Mouse (Mus musculus) embryonic facial prominence, embryonic 11.5 days (tissue): ENCODE data around the gene Cacna2d4. TPM values are rescaled to one million over a fixed set of nuclear protein-coding genes. Genes with fewer than 3 reads are reported as not detected.
A peak's percentile ranks its signal among the peaks of the same experiment; 100 is the strongest.

ENCODE experiments used
- ATAC-seq: fragments of 200-750 bp; cut with Nextera tagmentation; replicated peaks from 2 replicates; pipeline ENCODE4 v1.8.0; 2017; ENCODE audit warnings: low read depth; ENCODE audit not compliant: insufficient number of reproducible peaks, low FRiP score, low TSS enrichment
- DNase-seq: peaks from one replicate; pipeline ENCODE4 v3.0.0-alpha.2; 2015; ENCODE audit warnings: low spot score
- H3K27ac ChIP-seq: fragments of 300-500 bp; sonication (generic); replicated peaks from 2 replicates; pipeline ENCODE4 v1.5.1; 2014; ENCODE audit warnings: mild to moderate bottlenecking, low read depth, low read length, control low read depth
- H3K27me3 ChIP-seq: fragments of 300-500 bp; sonication (generic); 2 replicates; pipeline ENCODE4 v1.6.1; 2014; ENCODE audit warnings: mild to moderate bottlenecking, low read length, moderate library complexity, mixed read lengths; ENCODE audit not compliant: control insufficient read depth, insufficient read depth
- H3K36me3 ChIP-seq: fragments of 300-500 bp; sonication (generic); replicated peaks from 2 replicates; pipeline ENCODE4 v1.6.1; 2014; ENCODE audit warnings: low read depth, mild to moderate bottlenecking, low read length, moderate library complexity, mixed read lengths; ENCODE audit not compliant: control insufficient read depth, insufficient read depth
- H3K4me1 ChIP-seq: fragments of 300-500 bp; sonication (generic); 2 replicates; pipeline ENCODE4 v1.6.1; 2014; ENCODE audit warnings: low read length, mixed read lengths; ENCODE audit not compliant: control insufficient read depth, insufficient read depth
- H3K4me2 ChIP-seq: fragments of 300-500 bp; sonication (generic); 2 replicates; pipeline ENCODE4 v1.6.1; 2014; ENCODE audit warnings: low read depth, mild to moderate bottlenecking, control low read depth, low read length, moderate library complexity
- H3K4me3 ChIP-seq: fragments of 300-500 bp; sonication (generic); 2 replicates; pipeline ENCODE4 v1.5.1; 2014; ENCODE audit warnings: low read depth, low read length, control low read depth
- H3K9ac ChIP-seq: fragments of 300-500 bp; sonication (generic); replicated peaks from 2 replicates; pipeline ENCODE4 v1.6.1; 2014; ENCODE audit warnings: mild to moderate bottlenecking, control low read depth, low read length
- H3K9me3 ChIP-seq: fragments of 300-500 bp; sonication (generic); replicated peaks from 2 replicates; pipeline ENCODE4 v1.6.1; 2016; ENCODE audit warnings: mild to moderate bottlenecking, low read length, inconsistent platforms, mixed read lengths; ENCODE audit not compliant: control insufficient read depth
- WGBS: fragments of 180-500 bp; shearing (Covaris S2); extraction: QIAGEN DNeasy Blood & Tissue Kit; methylation state at CpG from one replicate; pipeline ENCODE4 v1.1.7; 2014; 5-methylcytosine and 5-hydroxymethylcytosine counted together
- polyA plus RNA-seq: library from polyadenylated mRNA; unstranded; fragments of >200 nt; fragmentation: Nextera tagmentation; extraction: Ambion mirVana; gene quantifications from 2 replicates; pipeline ENCODE4 v1.2.1, GENCODE M21; 2014

The Cacna2d4 gene
- polyA plus RNA-seq, 1 experiment from 2014 or later = not detected

- ATAC-seq (no peak), DNase-seq (no peak)
- Histone ChIP-seq H3K4me3 (no peak overlapping the region), H3K4me2 (peak overlapping the region; percentile 53; the same call in 1 of the 2 replicates), H3K27me3 (peaks cover 32% of the 10 kb centered on the region), H3K4me1 (no peaks in the 10 kb centered on the region; the same call in 1 of the 2 replicates), H3K36me3 (no peaks in the 10 kb centered on the region), H3K9me3 (no peaks in the 10 kb centered on the region), H3K27ac (no peak overlapping the region), H3K9ac (no peak overlapping the region)
- WGBS = 14% methylated on average over 6 of the region's 6 CpGs
Observed at GRCm38 (mm10) chr6:119329936-119330335, 93.6 kb downstream of the Cacna2d4 start.

- Histone ChIP-seq H3K9me3 (no peaks in the 10 kb centered on the region), H3K4me3 (peak within 1 kb of the TSS; percentile 29), H3K27ac (no peak within 1 kb of the TSS), H3K27me3 (peaks cover 32% of the 10 kb centered on the region), H3K36me3 (no peaks in the 10 kb centered on the region), H3K4me2 (peak within 1 kb of the TSS; percentile 53), H3K9ac (no peak within 1 kb of the TSS), H3K4me1 (no peaks in the 10 kb centered on the region; the same call in 1 of the 2 replicates)
- WGBS = under 1% methylated on average over 31 of the region's 31 CpGs
- ATAC-seq = no peak
- peak; percentile 24 for DNase-seq
Observed at GRCm38 (mm10) chr6:119330506-119330905, 94.2 kb downstream of the Cacna2d4 start, which contains the start of gene Lrtm2. Lrtm2 (minus strand) TSS chr6:119330766.

DNA sequence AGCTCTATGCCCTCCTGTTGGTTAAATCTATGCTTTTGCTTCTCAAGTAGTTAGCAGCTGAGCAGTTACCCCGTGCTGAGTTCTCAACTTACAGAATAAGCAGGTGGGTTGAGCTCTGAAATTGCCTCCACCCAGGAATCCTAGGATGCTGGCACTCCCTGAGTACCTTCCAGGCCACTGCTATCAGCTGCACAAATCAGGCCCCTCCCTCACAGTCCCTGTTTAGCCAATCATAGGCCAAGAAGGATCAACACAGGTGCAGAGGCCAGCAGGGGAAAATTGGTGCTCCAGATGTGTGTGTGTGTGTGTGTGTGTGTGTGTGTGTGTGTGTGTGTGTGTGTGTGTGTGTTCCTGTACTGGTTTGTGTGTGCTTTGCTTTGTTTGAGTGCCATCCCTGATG is 95.8 kb downstream of the Cacna2d4 start:
- H3K27me3 ChIP-seq = peaks cover 32% of the 10 kb centered on the region
- ATAC-seq = no peak

GRCm38 (mm10) chr6:119333202-119333601 is 96.9 kb downstream of the Cacna2d4 start:
- DNase-seq (no peak), ATAC-seq (no peak)
- no peak overlapping the region for H3K27ac ChIP-seq
- H3K36me3 ChIP-seq = no peaks in the 10 kb centered on the region
- H3K4me1 ChIP-seq = no peaks in the 10 kb centered on the region; the same call in 1 of the 2 replicates
- no peaks in the 10 kb centered on the region for H3K9me3 ChIP-seq
- WGBS = 24% methylated on average over 3 of the region's 3 CpGs
- no peak overlapping the region for H3K4me3 ChIP-seq
- H3K9ac ChIP-seq = no peak overlapping the region
- H3K27me3 ChIP-seq = peaks cover 27% of the 10 kb centered on the region
- no peak overlapping the region for H3K4me2 ChIP-seq

More for the DNA sequence above, 95.8 kb downstream of the Cacna2d4 start:
- H3K9me3 ChIP-seq = no peaks in the 10 kb centered on the region
- no peak overlapping the region for H3K27ac ChIP-seq
- no peaks in the 10 kb centered on the region for H3K36me3 ChIP-seq
- H3K4me3 ChIP-seq = no peak overlapping the region
- H3K9ac ChIP-seq = no peak overlapping the region
- H3K4me2 ChIP-seq = no peak overlapping the region
- H3K4me1 ChIP-seq = no peaks in the 10 kb centered on the region; the same call in 1 of the 2 replicates
- peak; percentile 21 for DNase-seq
- WGBS = 6% methylated on average over 1 of the region's 1 CpGs

GRCm38 (mm10) chr6:119333831-119334230 is 97.5 kb downstream of the Cacna2d4 start:
- H3K4me2 ChIP-seq = no peak overlapping the region
- ATAC-seq (no peak), DNase-seq (no peak)
- H3K9me3 ChIP-seq = no peaks in the 10 kb centered on the region
- H3K36me3 ChIP-seq = no peaks in the 10 kb centered on the region
- WGBS = 43% methylated on average over 3 of the region's 3 CpGs
- H3K27me3 ChIP-seq = peaks cover 24% of the 10 kb centered on the region
- no peak overlapping the region for H3K4me3 ChIP-seq
- H3K27ac ChIP-seq = no peak overlapping the region
- no peaks in the 10 kb centered on the region; the same call in 1 of the 2 replicates for H3K4me1 ChIP-seq
- H3K9ac ChIP-seq = no peak overlapping the region

GRCm38 (mm10) chr6:119336124-119336523 is 99.8 kb downstream of the Cacna2d4 start:
- no peak overlapping the region for H3K9ac ChIP-seq
- no peaks in the 10 kb centered on the region for H3K9me3 ChIP-seq
- DNase-seq (no peak), ATAC-seq (no peak)
- H3K27ac ChIP-seq = no peak overlapping the region
- peaks cover 3% of the 10 kb centered on the region; the same call in 1 of the 2 replicates for H3K27me3 ChIP-seq
- no peaks in the 10 kb centered on the region for H3K4me1 ChIP-seq
- WGBS = 80% methylated on average over 7 of the region's 7 CpGs
- H3K36me3 ChIP-seq = no peaks in the 10 kb centered on the region
- no peak overlapping the region for H3K4me3 ChIP-seq
- no peak overlapping the region for H3K4me2 ChIP-seq

- Histone ChIP-seq H3K4me3 (no peak overlapping the region), H3K36me3 (no peaks in the 10 kb centered on the region), H3K4me2 (no peak overlapping the region), H3K27ac (no peak overlapping the region), H3K27me3 (peaks cover 3% of the 10 kb centered on the region; the same call in 1 of the 2 replicates), H3K9ac (no peak overlapping the region), H3K4me1 (no peaks in the 10 kb centered on the region), H3K9me3 (no peaks in the 10 kb centered on the region)
- 59% methylated on average over 3 of the region's 3 CpGs for WGBS
- DNase-seq (no peak), ATAC-seq (no peak)
Observed at GRCm38 (mm10) chr6:119337287-119337686, 101.0 kb downstream of the Cacna2d4 start.

DNA sequence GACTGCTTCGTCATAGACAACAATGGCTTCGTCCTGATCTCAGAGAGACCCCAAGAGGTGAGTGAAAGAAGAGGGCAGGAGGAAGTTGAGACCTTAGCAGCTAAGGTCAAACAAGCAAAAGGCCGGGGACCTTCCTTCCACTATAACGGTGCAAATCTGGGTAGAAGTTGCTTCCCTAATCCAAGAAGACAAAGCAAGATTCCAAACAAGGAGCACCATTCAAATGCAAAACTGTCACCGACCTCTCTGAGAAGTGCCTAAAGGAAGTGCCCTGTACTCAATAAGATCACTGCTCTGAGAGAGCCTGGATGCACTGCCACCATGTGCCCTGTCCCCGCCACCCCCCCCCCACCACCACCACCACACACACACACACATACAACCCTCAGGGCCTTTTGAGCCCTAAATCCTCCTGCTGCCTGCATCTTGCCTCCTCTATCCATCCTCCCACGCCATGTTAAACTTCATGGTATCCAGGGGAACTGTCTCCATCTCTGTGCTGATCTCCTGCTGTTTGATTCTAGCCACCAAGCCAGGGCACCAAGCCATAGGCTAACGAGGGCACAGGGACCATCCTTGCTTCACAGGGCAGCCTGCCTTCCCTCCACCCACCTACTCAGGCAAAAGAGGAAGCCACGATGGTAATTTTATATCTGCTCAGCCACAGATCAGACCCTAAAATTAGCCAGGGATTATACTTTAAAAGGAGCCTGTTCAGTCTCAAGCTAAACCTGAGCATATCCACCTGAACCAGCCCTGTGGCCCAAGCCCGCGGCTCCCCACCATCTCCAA is 102.0 kb downstream of the Cacna2d4 start:
- no peak overlapping the region for H3K4me3 ChIP-seq

More for the DNA sequence above, 102.0 kb downstream of the Cacna2d4 start:
- no peak for ATAC-seq
- H3K27me3 ChIP-seq = no peaks in the 10 kb centered on the region
- H3K4me2 ChIP-seq = no peak overlapping the region
- no peak overlapping the region for H3K27ac ChIP-seq
- no peaks in the 10 kb centered on the region for H3K36me3 ChIP-seq
- WGBS = 26% methylated on average over 11 of the region's 11 CpGs
- no peak for DNase-seq
- no peaks in the 10 kb centered on the region for H3K4me1 ChIP-seq
- no peaks in the 10 kb centered on the region for H3K9me3 ChIP-seq
- no peak overlapping the region for H3K9ac ChIP-seq
